Mouse (Mus musculus): ENCODE results near the gene Mfsd12. TPM values are rescaled to one million over a fixed set of nuclear protein-coding genes. Genes with fewer than 3 reads are reported as not detected.
A peak's percentile ranks its signal among the peaks of the same experiment; 100 is the strongest.

The Mfsd12 gene
- polyA plus RNA-seq (2014; fragmentation: Nextera tagmentation; extraction: Ambion mirVana): 7.8 and 10.0 TPM in 2 replicates

DNA sequence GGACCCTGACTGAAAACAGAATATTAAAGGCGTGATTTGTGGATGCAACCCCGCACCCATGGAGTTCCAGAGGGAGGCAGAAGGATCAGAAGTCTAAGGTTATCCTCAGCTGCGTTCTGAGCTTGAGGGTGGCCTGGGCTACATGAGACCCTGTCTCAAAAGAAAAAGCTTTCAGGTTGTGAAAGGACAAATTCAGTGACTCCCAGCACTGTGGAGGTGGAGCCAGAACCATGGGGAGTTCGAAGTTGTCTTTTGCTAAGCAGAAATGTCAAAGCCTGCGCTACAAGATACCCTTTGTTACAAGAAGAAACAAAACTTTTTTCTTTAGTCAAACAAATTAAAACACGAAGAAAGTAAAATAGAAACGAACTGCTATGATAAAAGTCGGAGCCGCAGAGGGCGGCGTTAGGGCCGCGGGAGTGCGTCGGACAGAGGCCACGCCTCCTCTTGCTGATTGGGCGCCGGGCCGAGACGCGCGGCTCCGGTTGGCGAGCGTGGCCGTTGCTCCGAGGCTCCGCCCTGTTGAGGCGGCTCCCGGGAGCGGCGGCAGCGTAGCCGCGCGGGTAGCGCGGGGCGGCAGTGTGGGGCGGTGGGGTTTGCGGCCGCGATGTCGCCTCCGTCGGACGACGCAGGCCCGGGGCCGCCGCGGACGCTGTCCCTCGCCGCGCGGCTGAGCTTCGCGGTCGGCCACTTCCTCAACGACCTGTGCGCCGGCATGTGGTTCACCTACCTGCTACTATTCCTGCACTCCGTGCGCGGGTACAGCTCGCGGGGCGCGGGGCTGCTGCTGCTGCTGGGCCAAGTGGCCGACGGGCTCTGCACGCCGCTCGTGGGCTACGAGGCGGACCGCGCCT is at the start of gene Mfsd12:
Mfsd12 (plus strand) TSS at position 501 of the 854 bp plus-strand sequence.
- peak; percentile 92 for ATAC-seq (ENCODE audit: low FRiP score)
- Histone ChIP-seq H3K9ac (peak within 1 kb of the TSS; percentile 86), H3K27me3 (ENCODE audit: control insufficient read depth, insufficient read depth, low read length) (no peaks in the 10 kb centered on the region), H3K36me3 (replicated peaks; ENCODE audit: control insufficient read depth, insufficient read depth) (0 out of 2 replicates have a peak, but pooled peaks cover 4% of the 10 kb centered on the region), H3K4me2 (replicated peaks) (peak within 1 kb of the TSS; percentile 97), H3K9me3 (ENCODE audit: control insufficient read depth, low read length) (no peaks in the 10 kb centered on the region), H3K4me1 (replicated peaks; ENCODE audit: control insufficient read depth, insufficient read depth, low read length) (peaks cover 18% of the 10 kb centered on the region), H3K4me3 (replicated peaks; ENCODE audit: low read length) (peak within 1 kb of the TSS; percentile 81), H3K27ac (no peak within 1 kb of the TSS; the same call in 1 of the 2 replicates)
- DNase-seq (ENCODE audit: low spot score): peak; percentile 92
- 2% methylated on average over 65 of the region's 79 CpGs for WGBS

DNA sequence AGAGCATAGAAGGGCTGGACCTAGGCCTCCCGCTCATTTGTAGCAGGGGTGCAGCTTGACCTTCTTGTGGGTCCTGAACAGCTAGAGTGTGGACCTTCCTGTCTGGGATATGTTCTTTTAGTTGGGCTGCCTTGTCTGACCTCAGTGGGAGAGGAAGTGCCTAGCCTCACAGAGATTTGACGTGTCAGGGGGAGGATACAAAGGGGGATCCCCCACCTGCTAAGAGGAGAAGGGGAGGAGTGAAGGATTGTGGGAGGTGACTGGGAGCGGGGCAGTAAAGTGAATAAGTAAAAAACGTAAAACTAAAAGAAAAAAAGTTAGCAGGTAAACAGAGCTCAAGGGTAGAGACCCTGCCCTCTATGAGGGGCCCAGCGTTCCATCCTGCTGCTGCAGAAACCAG is 47.7 kb upstream of the Mfsd12 start:
- Histone ChIP-seq H3K9ac (no peak overlapping the region), H3K36me3 (replicated peaks; ENCODE audit: control insufficient read depth, insufficient read depth) (peaks cover 90% of the 10 kb centered on the region), H3K4me2 (replicated peaks) (no peak overlapping the region), H3K27me3 (ENCODE audit: control insufficient read depth, insufficient read depth, low read length) (no peaks in the 10 kb centered on the region), H3K4me1 (replicated peaks; ENCODE audit: control insufficient read depth, insufficient read depth, low read length) (no peaks in the 10 kb centered on the region), H3K27ac (no peak overlapping the region), H3K4me3 (replicated peaks; ENCODE audit: low read length) (no peak overlapping the region), H3K9me3 (ENCODE audit: control insufficient read depth, low read length) (no peaks in the 10 kb centered on the region)
- 87% methylated on average over 5 of the region's 5 CpGs for WGBS
- DNase-seq (ENCODE audit: low spot score) (no peak), ATAC-seq (ENCODE audit: low FRiP score) (no peak)

DNA sequence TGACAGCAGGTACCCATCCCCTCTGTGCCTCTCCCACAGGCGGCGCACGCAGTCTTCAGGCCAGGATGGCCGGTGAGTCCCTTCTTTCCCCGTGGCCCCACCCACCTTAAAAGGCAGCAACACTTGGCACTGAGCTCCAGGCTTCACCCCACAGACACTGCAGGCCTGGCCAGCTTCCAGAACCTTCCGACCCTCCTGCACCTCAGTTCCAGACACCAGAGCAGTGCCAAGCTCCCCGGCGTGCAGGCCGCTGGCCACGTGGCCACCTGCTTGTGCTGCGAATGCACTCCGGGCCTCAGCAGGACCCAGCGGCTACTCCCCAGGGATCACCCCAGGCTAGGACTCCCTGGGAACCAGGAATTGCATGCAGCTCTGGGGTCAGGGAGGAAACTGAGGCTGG is 43.7 kb upstream of the Mfsd12 start:
- no peak overlapping the region for H3K27ac ChIP-seq
- no peaks in the 10 kb centered on the region for H3K27me3 ChIP-seq (ENCODE audit: control insufficient read depth, insufficient read depth, low read length)
- H3K36me3 ChIP-seq (replicated peaks; ENCODE audit: control insufficient read depth, insufficient read depth): peaks cover 95% of the 10 kb centered on the region
- no peak overlapping the region for H3K9ac ChIP-seq
- no peaks in the 10 kb centered on the region for H3K9me3 ChIP-seq (ENCODE audit: control insufficient read depth, low read length)
- DNase-seq (ENCODE audit: low spot score): no peak
- ATAC-seq (ENCODE audit: low FRiP score): no peak
- H3K4me1 ChIP-seq (replicated peaks; ENCODE audit: control insufficient read depth, insufficient read depth, low read length): no peaks in the 10 kb centered on the region; the same call in 1 of the 2 replicates
- H3K4me3 ChIP-seq (replicated peaks; ENCODE audit: low read length): no peak overlapping the region
- WGBS: 94% methylated on average over 13 of the region's 13 CpGs
- H3K4me2 ChIP-seq (replicated peaks): no peak overlapping the region

DNA sequence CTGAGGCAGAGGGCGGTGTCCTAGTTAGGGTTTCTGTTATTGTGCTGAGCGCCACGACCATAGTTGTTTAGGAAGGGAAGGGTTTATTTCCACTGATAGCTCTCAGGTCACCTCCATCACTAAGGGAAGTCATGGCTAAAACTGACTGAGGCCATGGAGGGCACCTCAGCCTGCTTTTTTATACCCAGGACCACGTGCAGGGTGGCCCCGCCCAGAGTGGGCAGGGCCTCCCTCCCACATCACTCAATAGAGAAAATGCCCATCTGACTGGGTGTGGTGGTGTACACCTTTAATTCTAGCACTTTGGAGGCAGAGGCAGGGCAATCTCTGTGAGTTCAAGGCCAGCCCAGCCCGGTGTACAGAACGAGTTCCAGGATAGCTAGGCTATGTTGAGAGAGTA is 43.1 kb upstream of the Mfsd12 start:
- Histone ChIP-seq H3K4me3 (replicated peaks; ENCODE audit: low read length) (no peak overlapping the region), H3K27me3 (ENCODE audit: control insufficient read depth, insufficient read depth, low read length) (no peaks in the 10 kb centered on the region), H3K4me1 (replicated peaks; ENCODE audit: control insufficient read depth, insufficient read depth, low read length) (peaks cover 5% of the 10 kb centered on the region), H3K9ac (no peak overlapping the region), H3K9me3 (ENCODE audit: control insufficient read depth, low read length) (no peaks in the 10 kb centered on the region), H3K4me2 (replicated peaks) (no peak overlapping the region), H3K27ac (no peak overlapping the region), H3K36me3 (replicated peaks; ENCODE audit: control insufficient read depth, insufficient read depth) (peaks cover 93% of the 10 kb centered on the region)
- ATAC-seq (ENCODE audit: low FRiP score) (no peak), DNase-seq (ENCODE audit: low spot score) (no peak)
- 82% methylated on average over 7 of the region's 7 CpGs for WGBS

DNA sequence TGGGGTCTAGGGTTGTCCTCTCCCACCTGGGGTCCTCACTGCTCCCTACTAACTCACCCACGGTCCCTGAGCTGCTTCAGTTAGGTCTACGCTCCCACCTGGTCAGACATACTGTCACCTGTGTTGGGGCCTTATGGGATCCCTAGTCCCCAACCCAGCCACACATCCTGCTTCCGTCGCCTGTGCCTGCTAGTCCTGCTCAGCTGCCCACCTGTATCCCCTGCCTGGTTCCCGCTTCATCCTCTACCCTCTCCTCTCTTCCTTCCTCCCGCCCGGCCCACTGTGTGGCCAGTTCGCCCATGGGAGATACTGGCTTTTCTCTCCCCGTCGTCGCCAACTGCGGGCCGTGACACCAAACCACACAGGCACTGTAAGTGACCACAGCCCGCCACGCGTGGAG is 41.7 kb upstream of the Mfsd12 start:
- peaks cover 79% of the 10 kb centered on the region for H3K36me3 ChIP-seq (replicated peaks; ENCODE audit: control insufficient read depth, insufficient read depth)
- 93% methylated on average over 16 of the region's 16 CpGs for WGBS
- no peak overlapping the region for H3K4me3 ChIP-seq (replicated peaks; ENCODE audit: low read length)
- H3K9me3 ChIP-seq (ENCODE audit: control insufficient read depth, low read length): no peaks in the 10 kb centered on the region
- ATAC-seq (ENCODE audit: low FRiP score) (no peak), DNase-seq (ENCODE audit: low spot score) (no peak)
- H3K4me2 ChIP-seq (replicated peaks): no peak overlapping the region
- H3K27ac ChIP-seq: no peak overlapping the region
- peaks cover 12% of the 10 kb centered on the region for H3K4me1 ChIP-seq (replicated peaks; ENCODE audit: control insufficient read depth, insufficient read depth, low read length)
- no peak overlapping the region for H3K9ac ChIP-seq
- H3K27me3 ChIP-seq (ENCODE audit: control insufficient read depth, insufficient read depth, low read length): no peaks in the 10 kb centered on the region

DNA sequence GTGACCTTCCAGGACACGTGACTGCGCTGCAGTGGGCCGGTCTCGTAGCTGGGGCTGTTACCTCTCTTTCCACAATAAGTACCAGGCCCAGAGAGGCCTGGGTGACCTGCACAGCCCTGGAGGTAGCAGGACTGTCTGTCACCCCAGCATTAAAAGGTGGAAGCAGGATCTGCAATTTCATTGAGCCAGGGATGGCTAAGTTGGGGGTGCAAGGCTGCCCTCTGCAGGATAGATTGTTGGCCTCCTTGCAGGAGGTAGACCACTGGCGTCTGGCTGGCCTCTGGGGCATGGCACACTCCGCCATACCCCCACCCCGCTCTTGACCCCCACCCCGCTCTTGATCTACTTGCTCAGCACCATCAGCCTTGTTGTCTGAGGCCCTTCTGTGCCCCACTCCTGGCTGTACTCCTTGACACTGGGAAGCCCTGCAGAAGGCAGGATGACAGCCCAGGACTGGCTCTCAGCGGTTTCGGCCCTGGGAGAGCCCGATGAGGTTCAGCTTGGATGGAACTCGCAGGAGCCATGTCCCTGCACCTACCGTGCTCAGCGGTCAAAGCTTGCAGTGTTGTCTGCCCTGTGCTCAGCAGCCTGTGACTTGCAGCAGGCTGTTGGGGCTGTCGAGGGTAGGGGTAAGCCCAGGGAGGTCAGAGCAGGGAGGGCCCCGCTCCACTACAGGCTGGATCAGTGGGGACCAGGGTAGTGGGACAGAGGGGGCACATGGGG is 40.8 kb upstream of the Mfsd12 start:
- no peaks in the 10 kb centered on the region for H3K27me3 ChIP-seq (ENCODE audit: control insufficient read depth, insufficient read depth, low read length)
- 44% methylated on average over 16 of the region's 16 CpGs for WGBS
- H3K27ac ChIP-seq: no peak overlapping the region
- DNase-seq (ENCODE audit: low spot score) (no peak), ATAC-seq (ENCODE audit: low FRiP score) (no peak)
- H3K9ac ChIP-seq: peak overlapping the region; percentile 13; the same call in 1 of the 2 replicates
- H3K9me3 ChIP-seq (ENCODE audit: control insufficient read depth, low read length): no peaks in the 10 kb centered on the region
- H3K36me3 ChIP-seq (replicated peaks; ENCODE audit: control insufficient read depth, insufficient read depth): peaks cover 70% of the 10 kb centered on the region
- H3K4me2 ChIP-seq (replicated peaks): peak overlapping the region; percentile 28
- H3K4me1 ChIP-seq (replicated peaks; ENCODE audit: control insufficient read depth, insufficient read depth, low read length): peaks cover 12% of the 10 kb centered on the region
- H3K4me3 ChIP-seq (replicated peaks; ENCODE audit: low read length): no peak overlapping the region

DNA sequence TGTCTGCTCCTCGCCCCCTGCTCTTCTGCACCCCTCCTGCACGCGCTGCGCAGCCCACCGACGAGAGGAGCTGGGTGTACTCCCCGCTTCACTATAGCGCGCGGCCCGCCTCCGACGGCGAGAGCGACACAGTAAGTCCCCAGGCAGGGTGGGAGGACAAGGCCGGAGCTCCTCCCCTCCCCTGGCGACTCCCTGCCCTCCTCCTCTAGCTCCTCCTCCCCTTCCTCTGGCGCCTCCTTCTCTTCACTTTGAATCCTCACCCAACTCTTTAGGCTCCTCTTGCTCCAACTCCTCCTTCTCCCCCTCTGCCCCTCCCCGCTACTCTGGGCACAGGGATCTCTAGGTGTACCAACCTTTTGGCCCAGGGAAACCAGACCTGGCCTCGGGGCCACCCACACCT is 40.0 kb upstream of the Mfsd12 start:
- Histone ChIP-seq H3K9me3 (ENCODE audit: control insufficient read depth, low read length) (no peaks in the 10 kb centered on the region), H3K4me3 (replicated peaks; ENCODE audit: low read length) (no peak overlapping the region), H3K27ac (no peak overlapping the region), H3K4me2 (replicated peaks) (peak overlapping the region; percentile 28), H3K36me3 (replicated peaks; ENCODE audit: control insufficient read depth, insufficient read depth) (peaks cover 62% of the 10 kb centered on the region), H3K9ac (peak overlapping the region; percentile 13; the same call in 1 of the 2 replicates), H3K4me1 (replicated peaks; ENCODE audit: control insufficient read depth, insufficient read depth, low read length) (peaks cover 20% of the 10 kb centered on the region), H3K27me3 (ENCODE audit: control insufficient read depth, insufficient read depth, low read length) (no peaks in the 10 kb centered on the region)
- DNase-seq (ENCODE audit: low spot score) (no peak), ATAC-seq (ENCODE audit: low FRiP score) (no peak)
- 14% methylated on average over 19 of the region's 20 CpGs for WGBS

DNA sequence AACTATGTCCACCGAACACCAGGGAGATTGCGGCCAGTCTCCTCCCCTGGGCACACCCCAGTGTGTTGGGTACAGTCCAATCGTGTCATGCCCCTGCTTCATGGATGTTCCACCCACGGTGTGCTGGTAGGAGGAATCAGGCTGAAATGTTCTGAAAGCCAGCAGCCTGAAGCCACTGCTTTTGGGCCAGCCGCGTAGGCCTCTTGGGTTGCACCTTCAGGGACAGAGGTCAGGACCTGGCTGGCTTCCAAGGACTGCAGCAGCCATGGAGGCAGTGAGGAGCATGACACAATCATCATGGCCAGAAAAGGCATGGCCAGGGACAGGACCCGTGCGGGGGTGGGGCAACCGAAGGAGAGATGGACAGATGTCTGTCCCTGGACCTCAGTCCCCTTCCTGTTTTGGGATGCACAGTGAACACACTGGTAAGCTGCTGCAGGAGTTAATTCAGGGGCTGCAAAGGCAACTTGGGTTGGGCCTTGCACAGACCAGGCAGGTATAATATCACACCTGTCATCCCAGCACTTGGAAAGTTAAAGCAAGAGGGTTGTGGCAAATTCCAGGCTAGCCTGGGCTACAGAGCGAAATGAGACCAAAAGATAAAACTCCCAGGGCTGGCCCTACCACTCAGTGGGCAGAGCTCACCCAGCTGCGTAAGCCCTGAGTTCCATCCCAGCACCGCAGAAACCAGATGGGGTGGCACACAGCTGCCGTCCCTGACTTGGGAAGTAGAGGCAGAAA is 38.5 kb upstream of the Mfsd12 start:
- Histone ChIP-seq H3K36me3 (replicated peaks; ENCODE audit: control insufficient read depth, insufficient read depth) (peaks cover 62% of the 10 kb centered on the region), H3K9ac (peak overlapping the region; percentile 48; the same call in 1 of the 2 replicates), H3K4me3 (replicated peaks; ENCODE audit: low read length) (no peak overlapping the region)

DNA sequence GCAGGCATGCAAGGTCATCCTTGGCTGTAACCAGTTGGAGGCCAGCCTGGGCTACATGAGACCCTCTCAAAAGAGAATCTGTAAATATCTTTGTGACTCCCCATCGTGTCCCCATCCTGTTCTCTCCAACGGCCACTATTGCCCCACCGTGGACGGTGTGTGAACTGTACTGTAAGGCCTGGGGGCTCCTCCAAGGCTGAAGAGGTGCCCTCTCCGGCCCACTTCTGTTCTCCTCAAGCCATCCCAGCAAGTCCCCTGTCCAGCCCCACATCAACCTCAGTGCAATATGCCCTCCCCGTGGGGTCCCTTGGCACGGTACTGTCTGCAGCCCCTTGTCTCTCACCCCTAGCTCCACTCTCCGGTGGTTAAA is 38.0 kb upstream of the Mfsd12 start:
- peaks cover 20% of the 10 kb centered on the region for H3K4me1 ChIP-seq (replicated peaks; ENCODE audit: control insufficient read depth, insufficient read depth, low read length)
- no peak for ATAC-seq (ENCODE audit: low FRiP score)
- H3K9ac ChIP-seq: peak overlapping the region; percentile 48
- peak overlapping the region; percentile 83 for H3K4me2 ChIP-seq (replicated peaks)
- peaks cover 62% of the 10 kb centered on the region for H3K36me3 ChIP-seq (replicated peaks; ENCODE audit: control insufficient read depth, insufficient read depth)
- no peaks in the 10 kb centered on the region for H3K9me3 ChIP-seq (ENCODE audit: control insufficient read depth, low read length)
- no peaks in the 10 kb centered on the region for H3K27me3 ChIP-seq (ENCODE audit: control insufficient read depth, insufficient read depth, low read length)
- H3K4me3 ChIP-seq (replicated peaks; ENCODE audit: low read length): peak overlapping the region; percentile 76; the same call in 1 of the 2 replicates
- 33% methylated on average over 8 of the region's 8 CpGs for WGBS
- peak overlapping the region; percentile 81 for H3K27ac ChIP-seq
- DNase-seq (ENCODE audit: low spot score): no peak

More for the DNA sequence above, 38.5 kb upstream of the Mfsd12 start:
- Histone ChIP-seq H3K27ac (no peak overlapping the region), H3K4me2 (replicated peaks) (no peak overlapping the region), H3K9me3 (ENCODE audit: control insufficient read depth, low read length) (no peaks in the 10 kb centered on the region), H3K27me3 (ENCODE audit: control insufficient read depth, insufficient read depth, low read length) (no peaks in the 10 kb centered on the region), H3K4me1 (replicated peaks; ENCODE audit: control insufficient read depth, insufficient read depth, low read length) (peaks cover 20% of the 10 kb centered on the region)
- WGBS: 92% methylated on average over 13 of the region's 13 CpGs
- no peak for DNase-seq (ENCODE audit: low spot score)
- ATAC-seq (ENCODE audit: low FRiP score): no peak

Data from hindbrain, embryonic 14.5 days (tissue).